Mouse (Mus musculus) E14TG2a.4 (cell line): ENCODE measurements at regions not wholly inside any gene's neighbourhood (a gene's known extent, or its start where the extent isn't known, plus 50 kb on each side); places are given as distances from the start of the nearest gene placed in this dataset.

Experiments used
- CTCF ChIP-seq: conservative IDR thresholded peaks from 2 replicates; pipeline ENCODE4 v1.5.1; 2014; ENCODE audit warnings: low read length
- NANOG ChIP-seq: IDR thresholded peaks from 2 replicates; pipeline ENCODE4 v1.6.1; 2014; ENCODE audit warnings: borderline replicate concordance, low read length, mixed read lengths
- POU5F1 ChIP-seq: IDR thresholded peaks from 2 replicates; pipeline ENCODE4 v1.6.1; 2014; ENCODE audit warnings: low read length, borderline replicate concordance

DNA sequence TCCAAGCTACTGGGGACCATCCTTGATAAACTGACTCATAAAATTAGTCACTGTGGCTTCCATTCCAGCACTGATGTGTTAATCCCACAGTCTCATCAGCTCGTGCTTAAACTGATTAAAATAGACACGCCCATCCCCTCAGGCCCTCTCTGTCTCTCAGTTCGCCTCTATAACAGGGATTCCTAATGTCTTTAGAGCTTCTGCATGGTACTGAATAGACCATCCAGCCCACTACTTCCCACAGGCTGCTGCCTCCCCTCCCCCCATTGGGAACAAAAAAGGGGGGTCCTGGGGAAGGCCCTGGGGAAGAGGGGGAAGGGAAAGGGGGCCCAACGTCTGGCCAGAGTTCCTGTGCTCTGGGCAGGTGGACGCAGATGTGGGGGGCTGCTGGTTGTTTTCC lies 119.7 kb upstream of the Kctd3 start:
- no peak for TF ChIP-seq CTCF
- TF ChIP-seq POU5F1 = no peak
- no peak for TF ChIP-seq NANOG
